Mouse (Mus musculus): ENCODE measurements around the gene Arl8a.

Gene Arl8a

DNA sequence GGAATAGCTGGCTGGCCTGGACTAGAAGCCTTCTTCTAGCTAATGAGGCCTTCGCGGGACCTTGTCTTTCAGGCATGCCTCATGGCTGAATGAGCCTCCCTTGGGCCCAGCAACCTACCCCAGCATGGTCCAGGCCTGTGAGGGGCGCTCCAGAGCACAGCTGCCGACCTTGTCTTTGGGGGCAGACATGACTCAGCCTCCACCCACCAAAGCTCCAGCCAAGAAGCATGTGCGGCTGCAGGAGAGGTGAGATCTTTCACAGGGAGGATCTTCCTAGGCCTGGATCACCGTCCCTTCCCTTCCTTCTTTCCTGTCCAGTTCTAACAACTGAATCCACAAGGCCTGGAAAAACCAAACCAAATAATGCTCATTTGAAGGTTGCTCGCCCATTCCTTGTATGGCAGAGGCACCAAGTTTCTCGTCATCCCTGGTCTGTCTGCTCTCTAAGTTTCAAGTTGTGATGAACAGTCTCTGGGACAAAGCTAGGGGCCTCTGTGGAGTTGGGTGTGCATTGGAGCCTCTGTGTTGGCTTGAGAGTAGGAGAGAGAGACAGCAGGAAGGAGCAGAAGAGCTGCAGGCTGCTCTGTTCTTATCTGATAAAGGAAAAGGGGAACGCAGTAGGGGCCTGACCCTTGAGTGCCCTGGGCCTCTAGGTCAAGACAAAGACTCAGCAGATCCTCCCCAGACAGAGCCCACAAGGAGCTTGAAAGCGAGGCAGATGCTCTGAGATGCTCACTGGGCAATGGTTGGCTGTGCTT is 12.8 kb upstream of the Arl8a start:
- DNase-seq = no peak

DNA sequence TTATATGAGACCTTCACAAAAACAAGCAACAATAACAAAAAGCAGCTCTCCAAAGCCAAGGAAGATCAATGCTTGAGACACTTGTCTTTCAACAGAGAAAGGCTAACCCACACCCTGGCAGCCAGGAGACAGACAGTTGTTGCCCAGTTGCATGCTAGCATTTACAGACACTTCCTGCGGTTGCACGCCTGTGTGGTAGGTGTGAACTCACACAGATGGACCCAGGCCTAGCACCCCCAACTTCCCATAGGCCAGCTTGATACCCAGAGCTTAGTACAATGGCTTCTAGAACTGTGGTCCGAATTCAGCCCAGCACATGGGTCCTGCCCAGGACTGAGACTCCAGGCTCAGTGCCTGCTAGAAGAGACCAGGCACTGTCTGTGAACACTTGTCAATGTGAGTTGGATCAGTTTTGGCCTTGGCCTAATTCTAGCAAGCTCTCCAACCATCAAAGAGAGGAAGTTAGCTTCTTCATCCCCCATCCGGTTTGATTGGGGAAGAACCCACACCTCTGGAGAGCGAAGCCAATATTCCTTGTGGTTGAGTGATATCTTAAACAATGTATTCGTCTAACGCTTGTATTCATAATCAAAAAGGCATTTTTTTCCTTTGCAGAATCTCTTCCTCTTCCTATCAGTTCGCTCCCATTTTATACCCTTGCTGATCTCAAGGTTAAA is 11.4 kb upstream of the Arl8a start:
- DNase-seq = no peak

DNA sequence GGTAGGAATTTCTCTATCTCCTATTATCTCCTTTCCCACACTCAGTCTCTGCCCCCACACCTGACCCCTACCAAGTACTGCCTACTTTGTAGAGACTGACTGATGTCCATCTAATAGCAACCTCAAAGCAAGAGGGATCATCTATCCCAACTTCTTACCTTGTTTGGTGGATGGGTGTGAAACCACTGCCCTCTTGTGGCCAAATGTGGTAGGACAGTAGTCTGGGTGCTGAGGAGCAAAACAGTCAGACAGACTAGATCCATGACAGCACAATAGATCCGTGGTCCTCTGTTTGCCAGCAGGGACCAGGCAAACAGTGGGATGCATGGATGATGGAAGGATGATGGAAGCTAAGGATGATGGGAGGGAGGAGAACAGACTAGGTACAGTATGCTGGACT is 10.1 kb upstream of the Arl8a start:
- peak in 1 of 2 experiments; percentile 52 for DNase-seq

GRCm38 (mm10) chr1:135139906-135140305 is 6.7 kb upstream of the Arl8a start:
- DNase-seq = no peak

DNA sequence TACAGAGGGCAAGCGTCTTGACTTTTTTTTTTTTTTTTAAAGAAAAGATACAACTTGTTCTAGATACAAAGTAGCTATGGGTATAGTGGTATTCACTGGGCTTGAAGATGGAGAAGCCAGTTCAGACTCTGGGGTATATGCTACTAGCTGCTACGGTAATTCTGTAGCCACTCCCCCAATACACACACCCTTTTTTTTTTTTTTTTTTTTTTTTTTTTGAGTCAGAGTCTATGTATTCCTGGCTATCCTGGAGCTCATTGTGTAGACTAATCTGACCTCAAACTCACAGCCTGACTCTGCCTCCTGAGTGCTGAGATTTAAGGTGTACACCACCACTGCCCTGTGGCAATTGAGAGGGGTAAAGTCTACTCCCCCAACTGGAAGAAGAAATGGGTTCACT is 4.2 kb upstream of the Arl8a start:
- DNase-seq = no peak

DNA sequence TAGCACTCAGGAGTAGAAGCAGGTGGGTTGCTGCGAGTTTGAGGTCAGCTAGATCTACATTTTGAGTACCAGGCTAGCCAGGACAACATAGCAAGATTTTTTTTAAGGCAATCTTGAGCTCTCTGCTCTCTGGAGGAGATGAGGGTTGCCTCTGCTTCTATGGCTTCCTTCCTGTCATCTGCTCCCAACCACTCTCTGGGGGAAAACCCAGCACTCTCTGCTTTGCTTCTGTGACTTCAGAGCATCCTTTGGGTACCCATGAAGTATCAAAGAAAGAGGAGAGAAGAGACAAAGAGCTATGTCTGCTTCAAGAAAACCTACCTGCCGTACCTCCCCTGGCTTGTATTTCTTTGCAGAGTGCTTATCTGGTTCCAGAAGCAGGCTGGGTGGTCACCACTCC is 2.7 kb upstream of the Arl8a start:
- no peak for DNase-seq

- DNase-seq = peak; percentile 91 to 95
These were observed 500 bp downstream of the Arl8a start for GRCm38 (mm10) chr1:135146946-135147701.

DNA sequence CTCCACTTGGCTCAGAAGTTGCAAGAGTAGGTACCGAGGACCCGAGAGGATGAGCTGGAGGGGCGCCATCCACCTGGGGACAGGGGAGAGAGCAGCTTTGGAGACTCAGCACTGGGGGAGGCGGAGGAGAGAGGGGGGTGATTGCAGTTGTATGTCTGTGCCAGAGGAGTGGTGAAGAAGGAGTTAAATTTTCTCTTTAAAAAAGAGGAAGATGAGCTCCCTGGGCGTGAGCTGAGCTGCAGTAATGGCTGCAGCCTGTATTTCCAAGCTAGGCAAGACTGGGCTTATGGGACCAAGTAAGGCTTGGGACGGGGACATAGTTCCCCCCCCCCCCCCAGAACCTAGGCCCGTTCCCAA is 1.1 kb downstream of the Arl8a start:
- no peak for DNase-seq

DNA sequence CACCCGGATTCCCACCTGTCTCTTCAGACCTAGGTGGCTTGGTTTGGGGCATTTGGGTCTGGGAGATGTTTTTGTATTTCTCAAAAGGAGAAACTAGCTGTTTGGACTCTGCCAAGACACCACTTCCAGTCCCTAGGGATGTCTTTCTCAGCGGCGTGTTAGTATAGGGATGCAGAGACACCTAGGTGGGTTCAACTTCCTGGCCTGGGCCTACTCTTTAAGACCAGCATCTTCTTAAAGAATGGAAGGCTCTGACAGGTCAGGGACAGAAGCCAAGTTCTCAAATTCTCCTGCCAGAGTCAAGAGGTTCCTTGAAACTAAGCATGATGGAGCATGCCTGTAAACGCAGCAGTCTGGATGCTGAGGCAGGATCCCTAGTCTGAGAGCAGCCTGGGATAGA is 1.9 kb downstream of the Arl8a start:
- no peak for DNase-seq

- DNase-seq = no peak
These were observed 2.4 kb downstream of the Arl8a start for GRCm38 (mm10) chr1:135148996-135149395.

DNA sequence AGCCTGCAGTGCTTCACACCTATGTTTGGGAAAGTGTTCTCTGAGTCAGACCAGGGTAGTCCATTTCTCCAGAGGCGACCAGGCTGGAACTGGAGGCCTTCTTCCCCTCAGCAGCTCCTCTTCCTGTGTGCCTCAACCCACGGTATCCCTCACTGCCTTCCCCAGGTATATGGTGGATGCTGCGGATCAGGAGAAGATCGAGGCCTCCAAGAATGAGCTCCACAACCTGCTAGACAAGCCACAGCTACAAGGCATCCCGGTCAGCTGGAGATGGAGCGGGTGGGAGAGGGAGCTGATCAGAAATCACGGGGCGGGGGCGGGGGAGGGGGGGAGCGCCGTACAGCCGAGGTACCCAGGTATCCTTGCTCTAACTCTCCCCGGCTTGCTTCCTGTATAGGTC is 7.4 kb downstream of the Arl8a start:
- DNase-seq = no peak

GRCm38 (mm10) chr1:135154411-135154959 is 7.9 kb downstream of the Arl8a start:
- peak; percentile 76 to 78 for DNase-seq

DNA sequence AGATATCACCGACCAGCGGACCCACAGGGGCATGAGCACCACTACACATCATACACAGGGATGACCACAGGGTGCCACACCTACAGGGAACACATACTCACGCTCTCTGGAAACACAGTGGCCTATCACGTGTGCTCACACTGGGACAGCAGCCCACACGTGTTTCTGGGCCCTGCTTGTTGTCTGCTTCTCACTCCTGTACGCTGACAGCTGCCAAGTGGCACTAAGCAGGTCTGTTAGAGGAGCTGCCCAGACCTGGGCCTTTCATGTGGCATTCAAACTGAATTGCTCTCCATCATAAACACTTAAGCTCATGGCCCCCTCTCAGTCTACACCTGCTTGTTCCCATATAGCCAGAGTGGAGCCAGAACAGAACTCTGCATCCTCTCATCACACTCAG is 9.7 kb downstream of the Arl8a start:
- no peak for DNase-seq

- no peak for DNase-seq
These were observed 12.0 kb downstream of the Arl8a start for GRCm38 (mm10) chr1:135158633-135159032.

DNA sequence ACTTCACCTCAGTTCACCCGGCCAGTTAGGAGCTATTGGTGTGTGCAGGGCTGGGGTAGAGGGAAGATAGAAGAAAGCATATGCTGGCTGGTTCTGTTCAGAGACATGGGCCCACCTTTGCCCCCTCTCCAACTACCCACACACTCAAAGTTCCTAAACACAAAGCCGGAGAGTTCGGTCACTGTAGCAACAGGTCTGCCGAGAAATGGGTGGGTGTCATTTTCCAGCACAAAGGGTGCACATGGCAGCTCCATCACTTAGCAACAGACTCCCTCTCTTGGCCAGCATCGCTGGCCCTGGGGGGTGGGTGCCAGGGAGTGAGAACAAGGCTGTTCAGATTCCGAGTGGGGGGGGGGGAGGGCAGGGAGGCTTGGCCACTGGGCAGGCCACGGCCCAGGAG is 12.4 kb downstream of the Arl8a start:
- DNase-seq = peak in 1 of 2 experiments; percentile 38

DNA sequence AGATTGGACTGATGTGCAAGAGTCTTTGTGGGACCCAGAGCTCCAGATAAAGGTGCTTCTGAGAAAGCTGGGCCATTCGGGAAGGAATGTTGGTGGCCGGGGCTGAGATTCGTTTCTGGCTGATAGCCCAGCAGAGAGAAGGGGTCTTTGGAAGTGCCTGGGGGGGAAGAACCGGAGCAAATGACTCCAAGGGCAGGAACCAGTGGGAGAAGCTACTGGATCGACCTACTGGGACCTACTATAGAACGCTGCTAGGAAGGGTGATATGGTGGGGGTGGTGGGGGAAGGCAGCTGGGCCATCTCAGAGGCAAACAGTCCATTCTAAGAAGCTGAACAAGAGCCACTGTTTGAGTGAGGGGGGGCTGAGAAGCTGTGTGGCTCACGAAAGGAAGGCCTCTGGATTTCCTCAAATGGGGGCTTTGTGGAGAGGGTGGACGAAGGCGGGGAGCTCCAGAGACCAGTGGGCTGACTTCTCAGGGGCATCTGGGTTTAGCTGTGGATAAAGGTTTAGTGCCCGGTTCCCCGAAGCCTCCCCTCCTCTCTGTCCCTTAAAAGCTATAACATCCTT is 13.0 kb downstream of the Arl8a start:
- no peak for DNase-seq

DNA sequence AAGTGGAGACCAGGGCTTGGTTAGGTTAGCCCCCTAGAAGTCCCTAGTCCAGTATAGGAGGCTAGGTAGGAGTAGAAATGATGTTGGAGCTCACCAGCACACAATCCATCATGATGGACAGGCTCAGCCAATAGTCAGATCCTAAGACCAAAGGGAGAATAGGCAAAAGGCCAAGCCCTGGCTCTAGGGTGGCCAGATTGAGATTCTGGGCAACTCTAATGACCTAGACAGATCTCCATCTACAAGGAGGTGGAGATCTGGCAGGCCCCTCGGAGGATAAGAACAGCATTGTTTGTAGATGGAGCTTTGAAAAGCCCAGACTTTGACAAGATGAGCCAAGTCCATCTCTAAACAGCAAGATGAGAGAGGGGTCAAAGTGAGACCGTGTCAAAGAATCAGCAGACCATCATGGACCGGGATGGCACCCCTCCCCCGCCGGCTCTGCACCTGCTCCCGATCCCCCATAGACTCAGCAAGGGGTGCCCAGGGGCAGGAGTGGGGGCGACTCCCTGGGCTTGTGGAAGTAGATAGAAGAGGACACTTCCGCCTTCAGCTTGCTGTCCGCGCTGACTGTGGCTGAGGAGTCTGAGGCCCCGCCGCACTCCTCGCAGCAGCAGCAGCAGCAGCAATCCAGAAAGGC is 13.9 kb downstream of the Arl8a start:
- no peak for DNase-seq

- no peak for DNase-seq
These were observed 16.1 kb downstream of the Arl8a start for GRCm38 (mm10) chr1:135162720-135163119.

DNA sequence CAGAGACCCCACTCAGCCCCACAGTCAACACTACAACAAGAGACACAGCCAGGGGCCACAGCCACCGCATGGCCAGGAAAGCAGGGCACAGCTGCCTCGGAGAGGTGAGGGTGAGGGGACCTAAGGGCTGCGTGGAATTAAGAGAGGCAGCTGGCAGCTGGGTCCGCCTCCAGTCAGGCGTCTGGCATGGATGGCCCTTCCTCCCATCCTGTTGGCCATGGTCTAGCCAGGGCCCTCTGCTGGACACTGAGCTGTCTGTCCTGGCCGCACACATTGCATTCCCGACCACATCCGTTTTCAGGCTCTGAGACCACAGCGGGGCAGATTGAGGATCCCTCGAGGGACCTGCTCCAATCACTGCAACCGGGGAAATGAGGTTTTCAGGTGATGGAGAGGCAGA is 20.8 kb downstream of the Arl8a start, which contains the start of gene Gpr37l1:
Gene Gpr37l1, minus strand, starts transcription at position 247 of the 400 bp plus-strand sequence.
- DNase-seq = no peak

- no peak for DNase-seq
These were observed 22.0 kb downstream of the Arl8a start for GRCm38 (mm10) chr1:135168453-135169200.

- peak in 1 of 2 experiments; percentile 29 for DNase-seq
These were observed 23.1 kb downstream of the Arl8a start for GRCm38 (mm10) chr1:135169556-135170224.
